Mouse (Mus musculus) MEL (cell line): Measurements from ENCODE around the gene Icam1. TPM values are rescaled to one million over a fixed set of nuclear protein-coding genes. Genes with fewer than 3 reads are reported as not detected.
A peak's percentile ranks its signal among the peaks of the same experiment; 100 is the strongest.

Experiments
- DNase-seq: peaks from one replicate; pipeline ENCODE4 v3.0.0; 2011; ENCODE audit warnings: low read depth, low spot score
- H3K27ac ChIP-seq: 2 replicates; pipeline ENCODE4 v1.5.1; 2012; ENCODE audit warnings: low read depth, mild to moderate bottlenecking, control low read depth, low read length, moderate library complexity; ENCODE audit not compliant: control insufficient read depth
- H3K27me3 ChIP-seq, 2 experiments: fragments of 150-350 bp in 1 of 2; sonication (generic) in 1 of 2; 2 replicates each; pipeline ENCODE4 v1.6.1; 2012; ENCODE audit warnings: low read length in 2 of 2, mild to moderate bottlenecking in 2 of 2, improper control_type of control experiment in 1 of 2, moderate library complexity in 1 of 2; ENCODE audit not compliant: insufficient read depth in 2 of 2, control insufficient read depth in 1 of 2
- H3K36me3 ChIP-seq, 2 experiments: 2 replicates each; pipeline ENCODE4 v1.6.1; 2012 to 2014; ENCODE audit warnings: low read length in 2 of 2, improper control_type of control experiment in 1 of 2, inconsistent platforms in 1 of 2, mild to moderate bottlenecking in 1 of 2; ENCODE audit not compliant: insufficient read depth in 2 of 2, control insufficient read depth in 1 of 2
- H3K4me1 ChIP-seq, 2 experiments: fragments of 150-350 bp in 1 of 2; sonication (generic) in 1 of 2; 2 replicates each; pipeline ENCODE4 v1.6.1; 2012; ENCODE audit warnings: low read length in 2 of 2, improper control_type of control experiment in 1 of 2, mild to moderate bottlenecking in 1 of 2; ENCODE audit not compliant: insufficient read depth in 2 of 2, control insufficient read depth in 1 of 2
- H3K4me3 ChIP-seq, 2 experiments: fragments of 150-350 bp in 1 of 2; sonication (generic) in 1 of 2; 2 replicates each; pipeline ENCODE4 v1.5.1; 2012; ENCODE audit warnings: low read depth in 2 of 2, low read length in 2 of 2, mild to moderate bottlenecking in 2 of 2, moderate library complexity in 2 of 2, control low read depth in 1 of 2, improper control_type of control experiment in 1 of 2; ENCODE audit not compliant: control insufficient read depth in 1 of 2, insufficient read depth in 1 of 2
- H3K79me2 ChIP-seq: 2 replicates; pipeline ENCODE4 v1.6.1; 2012; ENCODE audit warnings: mild to moderate bottlenecking, low read length, moderate library complexity; ENCODE audit not compliant: control insufficient read depth, poor library complexity, insufficient read depth
- H3K9ac ChIP-seq: 2 replicates; pipeline ENCODE4 v1.6.1; 2012; ENCODE audit warnings: low read depth, mild to moderate bottlenecking, control low read depth, low read length, moderate library complexity; ENCODE audit not compliant: control insufficient read depth, poor library complexity, severe bottlenecking
- H3K9me3 ChIP-seq: fragments of 150-350 bp; sonication (generic); replicated peaks from 2 replicates; pipeline ENCODE4 v1.6.1; 2012; ENCODE audit warnings: mild to moderate bottlenecking, low read length, improper control_type of control experiment, moderate library complexity; ENCODE audit not compliant: insufficient read depth
- BHLHE40 ChIP-seq: IDR thresholded peaks from 2 replicates; pipeline ENCODE4 v1.6.1; 2012; ENCODE audit warnings: low read depth, mild to moderate bottlenecking, inconsistent platforms, low read length, improper control_type of control experiment, borderline replicate concordance
- CHD2 ChIP-seq: IDR thresholded peaks from 2 replicates; pipeline ENCODE4 v1.6.1; 2011; ENCODE audit warnings: low read length, improper control_type of control experiment
- ELF1 ChIP-seq: IDR thresholded peaks from 2 replicates; pipeline ENCODE4 v1.6.1; 2014; ENCODE audit warnings: low read depth, mild to moderate bottlenecking, inconsistent platforms, low read length, improper control_type of control experiment, moderate library complexity
- EP300 ChIP-seq, 2 experiments: IDR thresholded peaks; 2 replicates each; pipeline ENCODE4 v1.6.1; 2011; ENCODE audit warnings: improper control_type of control experiment in 2 of 2, low read length in 2 of 2, low read depth in 1 of 2, mild to moderate bottlenecking in 1 of 2
- ETS1 ChIP-seq: IDR thresholded peaks from 2 replicates; pipeline ENCODE4 v1.6.1; 2012; ENCODE audit warnings: low read depth, mild to moderate bottlenecking, inconsistent platforms, low read length, improper control_type of control experiment, moderate library complexity
- GATA1 ChIP-seq: IDR thresholded peaks from 2 replicates; pipeline ENCODE4 v1.6.1; 2011; ENCODE audit warnings: low read depth, low read length, improper control_type of control experiment
- HCFC1 ChIP-seq: IDR thresholded peaks from 2 replicates; pipeline ENCODE4 v1.6.1; 2012; ENCODE audit warnings: low read depth, mild to moderate bottlenecking, inconsistent platforms, low read length, improper control_type of control experiment, moderate library complexity
- JUND ChIP-seq: IDR thresholded peaks from 2 replicates; pipeline ENCODE4 v1.6.1; 2011; ENCODE audit warnings: low read depth, mild to moderate bottlenecking, improper control_type of control experiment, low read length
- MAZ ChIP-seq: IDR thresholded peaks from 2 replicates; pipeline ENCODE4 v1.6.1; 2012; ENCODE audit warnings: low read depth, mild to moderate bottlenecking, inconsistent platforms, low read length, improper control_type of control experiment
- NRF1 ChIP-seq: IDR thresholded peaks from 2 replicates; pipeline ENCODE4 v1.6.1; 2014; ENCODE audit warnings: low read depth, mild to moderate bottlenecking, inconsistent platforms, low read length, improper control_type of control experiment, moderate library complexity; ENCODE audit not compliant: poor library complexity, insufficient read depth, severe bottlenecking
- POLR2A ChIP-seq, 2 experiments: IDR thresholded peaks; 2 replicates each; pipeline ENCODE4 v1.6.1; 2011 to 2012; ENCODE audit warnings: low read length in 2 of 2, mild to moderate bottlenecking in 2 of 2, control low read depth in 1 of 2, improper control_type of control experiment in 1 of 2, low read depth in 1 of 2, moderate library complexity in 1 of 2; ENCODE audit not compliant: control insufficient read depth in 1 of 2, insufficient read depth in 1 of 2, poor library complexity in 1 of 2
- POLR2AphosphoS2 ChIP-seq: IDR thresholded peaks from 2 replicates; pipeline ENCODE4 v1.6.1; 2011; ENCODE audit warnings: low read length, improper control_type of control experiment
- POLR2AphosphoS5 ChIP-seq: IDR thresholded peaks from 2 replicates; pipeline ENCODE4 v1.6.1; 2012; ENCODE audit warnings: low read depth, borderline replicate concordance, mild to moderate bottlenecking, inconsistent platforms, low read length, moderate library complexity, mixed read lengths
- RCOR1 ChIP-seq: IDR thresholded peaks from 2 replicates; pipeline ENCODE4 v1.6.1; 2012; ENCODE audit warnings: low read depth, mild to moderate bottlenecking, inconsistent platforms, low read length, improper control_type of control experiment
- SIN3A ChIP-seq: IDR thresholded peaks from 2 replicates; pipeline ENCODE4 v1.6.1; 2012; ENCODE audit warnings: low read length, improper control_type of control experiment, inconsistent platforms
- TBP ChIP-seq: IDR thresholded peaks from 2 replicates; pipeline ENCODE4 v1.8.0; 2011; ENCODE audit warnings: low read depth, low read length, improper control_type of control experiment
- UBTF ChIP-seq: IDR thresholded peaks from 2 replicates; pipeline ENCODE4 v1.6.1; 2012; ENCODE audit warnings: low read depth, mild to moderate bottlenecking, inconsistent platforms, low read length, improper control_type of control experiment, moderate library complexity, borderline replicate concordance; ENCODE audit not compliant: insufficient read depth
- polyA plus RNA-seq, 2 experiments: library from polyadenylated mRNA; stranded (reverse) in 1 of 2; unstranded in 1 of 2; fragments of >175 nt in 1 of 2; fragments of >200 nt in 1 of 2; gene quantifications; 2 replicates each; pipeline versions ENCODE4 v1.2.1 to v1.2.4; 2012; ENCODE audit warnings: low replicate concordance in 2 of 2, low read depth in 1 of 2; ENCODE audit not compliant: insufficient read length in 2 of 2, insufficient read depth in 1 of 2, missing spikeins in 1 of 2
- total RNA-seq: library from RNA; depleted of rRNA; stranded (reverse); fragments of 300-350 nt; gene quantifications from 2 replicates; pipeline ENCODE4 v1.2.3, GENCODE M21; 2012

Gene Icam1
- total and polyA plus RNA-seq, 3 experiments: 26.0 to 31.0 TPM; not detected in 1

- DNase-seq: peak; percentile 100
- H3K79me2 ChIP-seq: peaks cover 9% of the 10 kb centered on the region
- peaks cover 5 to 14% of the 10 kb centered on the region in 2 experiments for H3K4me1 ChIP-seq
- peaks cover 3 to 15% of the 10 kb centered on the region in 2 experiments for H3K36me3 ChIP-seq
- TF ChIP-seq UBTF (peak; percentile 98), GATA1 (peak; percentile 80; the same call in 1 of the 2 replicates), BHLHE40 (no peak), ELF1 (no peak), POLR2AphosphoS5 (peak; percentile 38), TBP (peak; percentile 90), RCOR1 (no peak), POLR2A (IDR thresholded peaks at IDR 0.05; ENCODE audit: control insufficient read depth in 1 of 2, insufficient read depth in 1 of 2, low read depth in 1 of 2, low read length in 2 of 2, poor library complexity in 1 of 2) (peak in 1 of 2 experiments; percentile 100; a peak in 2 of 4 replicates), JUND (no peak)
- peak within 1 kb of the TSS; percentile 65 to 69 for H3K4me3 ChIP-seq
- H3K9me3 ChIP-seq: no peaks in the 10 kb centered on the region
- peak within 1 kb of the TSS; percentile 70 for H3K9ac ChIP-seq
- no peaks in the 10 kb centered on the region for H3K27me3 ChIP-seq
- peak within 1 kb of the TSS; percentile 64 for H3K27ac ChIP-seq
These were observed 12.9 kb upstream of the Icam1 start, which contains the start of gene Mrpl4 for GRCm38 (mm10) chr9:21002627-21003551. Mrpl4 (plus strand) TSS chr9:21002738.

GRCm38 (mm10) chr9:21007313-21007952 is 8.4 kb upstream of the Icam1 start:
- TF ChIP-seq POLR2AphosphoS2: no peak
- no peak for TF ChIP-seq MAZ
- TF ChIP-seq POLR2A (IDR thresholded peaks at IDR 0.05; ENCODE audit: control insufficient read depth in 1 of 2, insufficient read depth in 1 of 2, low read depth in 1 of 2, low read length in 2 of 2, poor library complexity in 1 of 2): no peak
- no peak for TF ChIP-seq TBP
- TF ChIP-seq NRF1: no peak
- no peak for TF ChIP-seq CHD2
- no peak for TF ChIP-seq HCFC1
- TF ChIP-seq ETS1: no peak
- no peak for TF ChIP-seq SIN3A
- no peak for TF ChIP-seq EP300 (IDR thresholded peaks at IDR 0.05; ENCODE audit: low read depth in 1 of 2, low read length in 2 of 2)
- Histone ChIP-seq H3K79me2 (peaks cover 9% of the 10 kb centered on the region), H3K4me3 (no peak overlapping the region), H3K27ac (no peak overlapping the region), H3K9ac (no peak overlapping the region), H3K36me3 (peaks cover 3 to 17% of the 10 kb centered on the region in 2 experiments), H3K4me1 (peaks cover 10 to 24% of the 10 kb centered on the region in 2 experiments), H3K27me3 (no peaks in the 10 kb centered on the region), H3K9me3 (no peaks in the 10 kb centered on the region)
- DNase-seq: no peak
